Mouse (Mus musculus): ENCODE measurements around the gene Cdh18. TPM values are rescaled to one million over a fixed set of nuclear protein-coding genes. Genes with fewer than 3 reads are reported as not detected.
"Not testable (repeated sequence)": the region's sequence is repeated elsewhere in the genome, so short reads cannot be mapped to it uniquely, and the experiment has no call there.

Cdh18 gene
- 10 to 100 TPM; 20.9 to 22.1 TPM for total RNA-seq (2021)

DNA sequence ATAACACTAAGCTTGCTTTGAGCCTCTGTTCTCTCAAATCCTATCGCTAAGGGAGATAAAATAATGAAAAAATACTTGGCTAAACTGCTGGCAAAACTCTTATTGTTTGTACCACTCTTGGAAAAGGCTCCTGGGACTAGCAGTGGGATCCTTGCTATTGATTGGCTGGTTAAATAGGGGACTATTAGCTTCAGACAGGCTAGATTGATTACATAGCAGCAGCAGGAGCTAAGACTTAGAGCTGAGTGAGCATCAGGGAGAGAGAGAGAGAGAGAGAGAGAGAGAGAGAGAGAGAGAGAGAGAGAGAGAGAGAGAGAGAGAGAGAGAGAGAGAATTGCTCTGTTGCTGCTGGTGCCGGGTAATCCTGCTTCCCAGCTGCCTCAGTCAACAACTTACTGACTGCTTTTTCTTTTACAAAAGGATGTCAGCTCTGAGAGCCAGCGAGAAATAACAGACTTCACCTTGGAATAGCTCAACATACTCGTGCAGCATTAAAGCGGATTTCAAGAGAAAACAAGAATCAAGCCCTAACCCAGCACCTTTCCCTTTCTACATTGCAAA, at the start of gene Cdh18:
Cdh18 (plus strand) TSS at position 312 of the 561 bp plus-strand sequence.
- intact Hi-C loops (cut with DNase I): no loop called here
- no peak for DNase-seq

GRCm38 (mm10) chr15:22511271-22511670, 37.6 kb upstream of the Cdh18 start:
- intact Hi-C loops (cut with DNase I): no loop called here
- no peak for DNase-seq

GRCm38 (mm10) chr15:22535828-22536227, 13.0 kb upstream of the Cdh18 start:
- intact Hi-C loops (cut with DNase I): no loop called here
- no peak for DNase-seq

DNA sequence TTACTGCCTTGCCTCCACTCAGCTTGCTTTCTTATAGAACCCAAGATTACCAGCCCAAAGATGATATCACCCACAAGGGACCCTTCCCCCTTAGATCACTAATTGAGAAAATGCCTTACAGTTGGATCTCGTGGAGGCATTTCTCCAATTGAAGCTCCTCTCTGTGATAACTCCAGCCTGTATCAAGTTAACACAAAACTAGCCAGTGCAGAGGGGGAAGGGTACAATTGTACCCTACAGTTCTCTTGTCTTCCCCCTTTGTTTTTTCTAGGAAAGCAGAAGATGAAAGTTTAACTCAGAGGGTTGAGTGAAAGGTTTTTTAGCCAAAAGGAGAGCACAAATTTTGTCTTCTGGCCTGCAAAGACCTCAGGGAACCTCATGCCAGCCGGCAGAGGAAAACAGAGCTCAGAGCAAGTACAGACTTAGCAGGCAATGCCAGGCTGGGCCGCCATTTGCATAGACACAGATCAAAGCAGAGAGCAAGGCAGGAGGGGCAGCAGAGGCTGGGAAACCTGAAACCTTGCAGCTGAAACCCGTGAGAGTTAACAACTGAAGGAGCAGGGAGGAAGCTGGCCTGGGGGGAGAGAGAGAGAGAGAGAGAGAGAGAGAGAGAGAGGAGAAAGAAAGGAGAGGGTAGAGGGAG, 29.3 kb downstream of the Cdh18 start:
- DNase-seq: no peak
- intact Hi-C loops (cut with DNase I): no loop called here

- intact Hi-C loops (cut with DNase I): no loop called here
Observed at GRCm38 (mm10) chr15:22578617-22578990, 29.8 kb downstream of the Cdh18 start.

DNA sequence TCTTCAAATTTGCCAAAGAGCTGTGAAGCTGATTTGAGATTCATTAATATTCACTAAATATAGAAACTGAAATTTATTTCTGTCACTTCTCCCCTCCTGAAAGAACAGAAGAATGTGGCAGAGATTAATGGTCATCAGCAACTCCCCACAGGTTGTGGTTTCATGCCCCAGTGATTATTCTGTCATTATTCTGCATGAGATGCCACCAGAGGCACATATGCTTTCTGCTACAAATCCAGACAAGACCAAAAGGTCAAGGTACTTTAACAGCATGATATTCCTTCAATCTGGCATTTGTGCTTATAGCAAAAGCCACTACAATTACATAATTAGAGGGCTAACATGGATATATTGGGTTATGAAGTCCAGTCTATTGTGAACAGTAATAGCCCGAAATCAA, 35.8 kb downstream of the Cdh18 start:
- peak; percentile 6 for DNase-seq
- intact Hi-C loops (cut with DNase I): no loop called here

More at GRCm38 (mm10) chr15:22578617-22578990, 29.8 kb downstream of the Cdh18 start:
- no peak for DNase-seq

DNA sequence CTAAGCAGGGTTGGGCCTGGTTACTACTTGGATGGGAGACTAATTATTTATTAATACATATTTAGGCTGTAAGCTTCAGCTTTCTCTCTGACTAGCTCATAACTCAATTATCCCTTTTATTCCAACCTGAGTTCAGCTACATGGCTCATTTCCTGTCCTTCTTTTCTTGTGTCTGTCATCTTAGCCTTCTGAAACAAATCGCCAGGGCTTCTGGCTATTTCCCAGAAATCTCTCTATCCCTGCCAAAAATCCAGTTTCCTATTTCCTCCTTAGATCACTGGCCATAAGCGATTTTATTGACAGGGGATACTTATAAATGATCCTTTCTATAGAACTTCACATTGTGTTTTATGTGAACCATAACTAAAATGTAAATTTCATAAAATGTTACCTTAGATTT, 167.6 kb downstream of the Cdh18 start:
- DNase-seq: no peak
- intact Hi-C loops (cut with DNase I): no loop called here

GRCm38 (mm10) chr15:22717681-22718080, 168.9 kb downstream of the Cdh18 start:
- DNase-seq: peak; percentile 36
- intact Hi-C loops (cut with DNase I): no loop called here

DNA sequence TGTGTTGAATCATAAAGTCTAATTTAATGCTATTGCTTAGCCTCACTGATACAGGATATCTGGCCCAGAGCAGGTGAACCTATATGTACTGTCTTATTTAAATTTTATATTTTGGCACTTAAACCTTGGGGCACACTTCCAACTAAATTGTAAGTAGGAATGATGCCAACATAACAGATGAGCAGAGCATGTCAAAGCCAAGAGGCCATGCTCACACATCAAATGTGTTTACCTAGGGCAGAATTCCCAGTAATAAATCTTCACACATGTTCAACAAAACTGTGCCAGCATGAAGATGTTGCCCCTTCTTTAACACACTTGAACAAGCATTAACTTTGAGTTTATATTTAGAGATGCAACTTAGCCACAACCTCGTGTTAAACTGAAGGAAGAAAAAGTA, 177.8 kb downstream of the Cdh18 start:
- DNase-seq: no peak
- intact Hi-C loops (cut with DNase I): no loop called here

DNA sequence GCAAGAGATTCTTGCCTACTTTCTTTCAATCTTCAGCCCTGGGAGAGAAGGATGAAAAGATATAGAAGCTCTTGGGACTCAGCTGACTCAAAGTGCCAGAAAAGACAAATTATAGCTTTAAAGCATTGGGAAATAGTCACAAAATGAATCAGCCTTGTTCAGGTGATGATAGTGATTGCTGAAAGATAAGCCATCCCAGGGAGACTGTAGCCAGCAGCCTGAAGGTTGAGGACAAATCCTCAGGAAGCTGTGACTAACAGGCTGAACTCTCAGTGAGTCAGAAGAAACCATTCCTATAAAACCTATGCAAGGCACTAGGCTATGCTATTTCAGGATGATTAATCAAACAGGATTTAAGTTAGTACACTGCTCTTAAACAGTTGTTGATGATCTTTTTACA, 184.2 kb downstream of the Cdh18 start:
- intact Hi-C loops (cut with DNase I): no loop called here
- DNase-seq: no peak

- intact Hi-C loops (cut with DNase I): no loop called here
- no peak for DNase-seq
Observed at GRCm38 (mm10) chr15:22736165-22736564, 187.3 kb downstream of the Cdh18 start.

GRCm38 (mm10) chr15:22761257-22761656, 212.4 kb downstream of the Cdh18 start:
- DNase-seq; intact Hi-C loops (cut with DNase I): not testable (repeated sequence)

DNA sequence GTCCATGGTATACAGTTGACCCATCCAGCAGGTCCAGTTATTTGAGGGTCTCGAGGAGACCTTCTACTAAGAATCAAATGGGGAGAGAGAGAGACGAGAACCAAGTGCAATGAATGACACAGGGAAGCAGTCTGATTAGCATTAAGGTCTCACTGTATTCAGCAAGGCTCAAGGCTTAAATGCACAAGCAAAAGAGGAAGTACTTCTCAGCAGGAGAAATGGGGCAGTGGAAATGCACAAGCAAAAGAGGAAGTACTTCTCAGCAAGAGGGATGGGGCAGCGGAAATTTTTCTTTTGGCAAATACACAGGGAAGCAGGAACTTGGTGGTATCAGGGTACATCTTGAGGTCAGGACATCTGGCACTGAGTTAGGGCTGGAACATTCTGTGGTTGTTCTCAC, 217.8 kb downstream of the Cdh18 start:
- intact Hi-C loops (cut with DNase I); DNase-seq: not testable (repeated sequence)

DNA sequence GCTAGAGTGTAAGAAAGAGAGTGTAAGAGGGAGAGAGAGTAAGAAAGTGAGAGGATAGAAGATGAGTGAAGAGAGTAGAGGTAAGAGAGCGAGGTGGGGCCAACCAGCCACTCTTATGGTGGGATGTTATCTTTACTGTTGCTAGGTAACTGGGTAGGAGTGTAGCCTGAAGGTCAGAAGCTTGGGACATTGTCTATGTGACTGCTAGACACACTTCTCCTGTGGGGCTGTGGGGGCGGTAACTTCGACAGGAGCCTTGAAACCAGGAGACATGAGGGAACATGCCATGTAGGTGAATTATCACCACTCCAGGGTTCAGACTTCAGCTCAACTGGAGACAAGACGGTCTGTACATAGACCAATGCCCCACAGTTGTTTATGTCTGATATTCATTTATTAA, 227.5 kb downstream of the Cdh18 start:
- intact Hi-C loops (cut with DNase I): no loop called here
- DNase-seq: no peak

GRCm38 (mm10) chr15:22789696-22790095, 240.9 kb downstream of the Cdh18 start:
- no peak for DNase-seq
- intact Hi-C loops (cut with DNase I): no loop called here

GRCm38 (mm10) chr15:22791791-22792190, 243.0 kb downstream of the Cdh18 start:
- intact Hi-C loops (cut with DNase I): no loop called here
- DNase-seq: no peak

- no peak for DNase-seq
- intact Hi-C loops (cut with DNase I): no loop called here
Observed at GRCm38 (mm10) chr15:22833127-22833526, 284.3 kb downstream of the Cdh18 start.

GRCm38 (mm10) chr15:22837173-22837572, 288.4 kb downstream of the Cdh18 start:
- DNase-seq: no peak
- intact Hi-C loops (cut with DNase I): no loop called here

GRCm38 (mm10) chr15:22857704-22858103, 308.9 kb downstream of the Cdh18 start:
- intact Hi-C loops (cut with DNase I): no loop called here
- DNase-seq: no peak

DNA sequence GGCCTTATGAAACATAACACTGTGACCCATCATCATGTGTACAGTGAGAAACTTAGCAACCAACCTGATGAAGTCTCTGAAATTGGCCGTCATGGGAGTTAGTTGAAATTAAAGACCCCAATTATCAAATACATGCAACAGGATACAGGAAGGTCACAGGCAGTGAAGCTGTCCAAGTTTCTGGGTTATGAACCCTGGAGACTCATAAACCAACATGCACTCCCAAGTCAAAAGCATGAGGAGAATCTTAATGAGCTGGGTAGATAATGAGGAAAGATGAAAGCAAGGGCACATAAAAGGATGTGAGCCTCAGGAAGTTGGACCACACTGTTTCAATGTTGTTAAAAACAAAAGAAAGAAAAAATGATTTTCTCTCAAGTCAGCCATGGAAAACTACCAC, 321.9 kb downstream of the Cdh18 start:
- intact Hi-C loops (cut with DNase I): no loop called here
- DNase-seq: no peak

DNA sequence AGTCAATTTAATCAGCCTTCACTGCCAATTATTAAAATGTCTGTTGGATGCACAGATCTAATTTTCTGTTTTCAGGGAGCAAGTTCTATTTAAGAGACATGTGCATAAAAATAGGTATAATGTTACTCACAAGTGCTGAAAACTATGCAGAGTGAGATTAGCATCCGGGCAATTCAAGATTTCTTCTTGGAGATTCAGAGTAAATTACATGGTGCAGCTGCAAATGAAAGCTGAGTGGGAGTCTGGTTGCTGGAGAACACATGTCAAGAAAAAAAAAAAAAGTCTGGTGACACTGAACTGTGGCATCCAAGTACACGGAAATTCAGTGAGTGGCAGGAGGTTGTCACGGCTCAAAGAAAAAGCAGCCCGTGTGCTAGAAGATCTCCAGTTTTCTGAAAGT, 348.9 kb downstream of the Cdh18 start:
- intact Hi-C loops (cut with DNase I): no loop called here
- DNase-seq: no peak

DNA sequence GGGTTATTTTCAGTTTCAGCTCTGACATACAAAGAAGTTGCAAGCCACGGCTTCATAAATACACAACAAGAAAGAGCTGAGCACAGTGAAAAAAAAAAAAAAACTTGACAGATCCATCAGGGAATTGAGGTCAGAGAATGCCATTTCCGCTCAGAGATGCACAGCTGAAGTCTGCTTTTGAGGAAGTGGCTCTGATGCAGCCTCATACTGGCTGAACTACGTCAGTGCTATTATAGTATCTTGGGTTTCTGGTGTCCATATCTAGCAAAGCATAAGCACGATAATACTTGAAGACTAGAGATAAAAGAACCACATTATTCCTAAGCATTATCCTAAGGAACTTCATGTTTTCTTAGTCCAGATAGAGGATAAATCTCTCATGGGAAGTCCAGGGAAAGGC, 349.4 kb downstream of the Cdh18 start:
- no peak for DNase-seq
- intact Hi-C loops (cut with DNase I): no loop called here

DNA sequence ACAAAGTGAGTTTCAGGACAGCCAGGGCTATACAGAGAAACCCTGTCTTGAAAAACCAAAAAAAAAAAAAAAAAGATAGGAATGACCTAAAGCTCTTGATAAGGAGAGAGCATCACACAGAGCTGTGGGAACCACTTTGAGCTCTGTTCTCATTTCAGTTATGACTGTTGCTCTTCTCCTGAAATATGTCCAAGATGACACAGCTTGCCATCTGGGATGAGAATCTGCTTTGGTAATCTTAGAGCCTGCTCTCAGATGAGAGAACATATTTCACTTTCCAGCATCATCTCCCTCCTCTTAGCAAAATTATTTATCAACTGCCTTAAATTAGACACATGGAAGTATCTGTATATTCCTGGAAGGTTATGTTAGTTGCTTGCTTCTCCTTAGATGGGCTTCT, 365.6 kb downstream of the Cdh18 start:
- intact Hi-C loops (cut with DNase I): no loop called here
- DNase-seq: no peak
